Mouse (Mus musculus): ENCODE measurements around the gene Kank3. TPM values are rescaled to one million over a fixed set of nuclear protein-coding genes. Genes with fewer than 3 reads are reported as not detected.

Kank3 gene
- polyA plus RNA-seq, 1 experiment from 2014 or later, result 49.0 TPM

- no peak overlapping the region for H3K4me3 ChIP-seq (ENCODE audit: low read depth, low read length)
- no peak overlapping the region for H3K27ac ChIP-seq (ENCODE audit: low read length)
- WGBS, result 90% methylated on average over 5 of the region's 5 CpGs
These were observed 30.4 kb upstream of the Kank3 start for GRCm38 (mm10) chr17:33779967-33780295.

GRCm38 (mm10) chr17:33780431-33780830 lies 29.9 kb upstream of the Kank3 start:
- no peaks in the 10 kb centered on the region for H3K9me3 ChIP-seq (replicated peaks; ENCODE audit: control insufficient read depth, low read length, poor library complexity, severe bottlenecking)
- H3K4me1 ChIP-seq (ENCODE audit: control insufficient read depth, insufficient read depth, low read length), result peaks cover 12% of the 10 kb centered on the region; the same call in 1 of the 2 replicates
- 88% methylated on average over 5 of the region's 5 CpGs for WGBS
- H3K9ac ChIP-seq (ENCODE audit: low read depth, low read length), result no peak overlapping the region; the same call in 1 of the 2 replicates
- peak overlapping the region; percentile 95 for H3K4me2 ChIP-seq (ENCODE audit: low read length)
- H3K27me3 ChIP-seq (ENCODE audit: control insufficient read depth, insufficient read depth, low read depth, low read length), result no peaks in the 10 kb centered on the region
- H3K36me3 ChIP-seq (ENCODE audit: control insufficient read depth, insufficient read depth, low read length), result no peaks in the 10 kb centered on the region
- 0 out of 2 replicates have a peak overlapping the region, but pooled peaks have one; percentile 60 for H3K27ac ChIP-seq (ENCODE audit: low read length)
- peak overlapping the region; percentile 50 for H3K4me3 ChIP-seq (ENCODE audit: low read depth, low read length)
- no peak for ATAC-seq

More at GRCm38 (mm10) chr17:33779967-33780295, 30.4 kb upstream of the Kank3 start:
- peaks cover 12% of the 10 kb centered on the region; the same call in 1 of the 2 replicates for H3K4me1 ChIP-seq (ENCODE audit: control insufficient read depth, insufficient read depth, low read length)
- no peaks in the 10 kb centered on the region for H3K9me3 ChIP-seq (replicated peaks; ENCODE audit: control insufficient read depth, low read length, poor library complexity, severe bottlenecking)
- peak overlapping the region; percentile 95 for H3K4me2 ChIP-seq (ENCODE audit: low read length)
- no peaks in the 10 kb centered on the region for H3K36me3 ChIP-seq (ENCODE audit: control insufficient read depth, insufficient read depth, low read length)
- no peaks in the 10 kb centered on the region for H3K27me3 ChIP-seq (ENCODE audit: control insufficient read depth, insufficient read depth, low read depth, low read length)
- H3K9ac ChIP-seq (ENCODE audit: low read depth, low read length), result no peak overlapping the region
- no peak for ATAC-seq

GRCm38 (mm10) chr17:33781124-33781977 lies 29.0 kb upstream of the Kank3 start, which contains the start of gene Angptl4:
Angptl4 (minus strand) TSS chr17:33781830.
- Histone ChIP-seq H3K27ac (ENCODE audit: low read length) (peak within 1 kb of the TSS; percentile 60), H3K36me3 (ENCODE audit: control insufficient read depth, insufficient read depth, low read length) (no peaks in the 10 kb centered on the region), H3K9me3 (replicated peaks; ENCODE audit: control insufficient read depth, low read length, poor library complexity, severe bottlenecking) (no peaks in the 10 kb centered on the region), H3K27me3 (ENCODE audit: control insufficient read depth, insufficient read depth, low read depth, low read length) (no peaks in the 10 kb centered on the region), H3K4me3 (ENCODE audit: low read depth, low read length) (peak within 1 kb of the TSS; percentile 50), H3K9ac (ENCODE audit: low read depth, low read length) (peak within 1 kb of the TSS; percentile 67), H3K4me2 (ENCODE audit: low read length) (peak within 1 kb of the TSS; percentile 95), H3K4me1 (ENCODE audit: control insufficient read depth, insufficient read depth, low read length) (peaks cover 12% of the 10 kb centered on the region; the same call in 1 of the 2 replicates)
- WGBS, result 1% methylated on average over 50 of the region's 50 CpGs
- ATAC-seq, result peak; percentile 86

DNA sequence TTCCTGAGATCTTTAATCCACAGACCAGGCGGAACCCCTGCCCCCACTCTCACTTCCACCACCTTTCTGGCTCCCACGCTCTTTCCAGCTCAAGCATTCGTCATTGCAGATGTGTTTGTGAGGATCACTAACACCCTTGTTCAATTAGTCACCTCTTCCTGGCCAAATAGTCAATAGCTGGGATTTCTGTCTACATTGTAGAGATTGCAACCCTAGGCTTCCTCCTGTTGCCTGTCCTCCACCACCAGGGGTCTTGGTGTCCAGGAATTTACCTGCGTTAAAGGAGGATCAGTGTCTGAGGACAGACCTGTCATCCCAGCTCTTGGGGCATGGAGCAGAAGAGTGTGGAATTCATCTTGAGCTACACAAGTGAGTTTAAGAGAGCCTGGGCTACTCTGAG lies 28.3 kb upstream of the Kank3 start:
- no peak overlapping the region for H3K27ac ChIP-seq (ENCODE audit: low read length)
- peaks cover 12% of the 10 kb centered on the region; the same call in 1 of the 2 replicates for H3K4me1 ChIP-seq (ENCODE audit: control insufficient read depth, insufficient read depth, low read length)
- no peaks in the 10 kb centered on the region for H3K9me3 ChIP-seq (replicated peaks; ENCODE audit: control insufficient read depth, low read length, poor library complexity, severe bottlenecking)
- H3K4me3 ChIP-seq (ENCODE audit: low read depth, low read length), result peak overlapping the region; percentile 50; the same call in 1 of the 2 replicates
- no peaks in the 10 kb centered on the region for H3K36me3 ChIP-seq (ENCODE audit: control insufficient read depth, insufficient read depth, low read length)
- H3K27me3 ChIP-seq (ENCODE audit: control insufficient read depth, insufficient read depth, low read depth, low read length), result no peaks in the 10 kb centered on the region
- H3K4me2 ChIP-seq (ENCODE audit: low read length), result peak overlapping the region; percentile 95
- ATAC-seq, result no peak
- 40% methylated on average over 4 of the region's 4 CpGs for WGBS
- no peak overlapping the region for H3K9ac ChIP-seq (ENCODE audit: low read depth, low read length)

DNA sequence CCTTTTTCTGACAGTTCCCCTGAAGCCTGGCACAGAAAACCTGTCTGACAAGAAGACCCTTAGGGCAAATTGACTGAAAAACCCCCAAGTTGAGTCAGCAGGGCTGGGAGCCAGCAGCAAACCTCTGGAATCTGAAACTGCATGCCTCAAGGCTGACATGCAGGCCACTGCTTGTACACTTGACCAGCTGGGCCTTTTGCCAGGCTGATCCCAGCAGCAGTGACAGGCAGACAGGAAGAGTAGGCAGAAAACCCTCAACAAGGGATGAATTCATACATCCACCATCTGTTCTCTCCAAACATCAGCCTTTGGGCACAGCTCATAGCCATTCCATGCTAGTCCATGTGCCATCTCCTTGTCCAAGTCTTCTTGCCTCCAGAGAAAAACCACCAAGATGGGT lies 26.9 kb upstream of the Kank3 start:
- ATAC-seq, result no peak
- Histone ChIP-seq H3K9ac (ENCODE audit: low read depth, low read length) (no peak overlapping the region), H3K4me3 (ENCODE audit: low read depth, low read length) (no peak overlapping the region), H3K36me3 (ENCODE audit: control insufficient read depth, insufficient read depth, low read length) (no peaks in the 10 kb centered on the region), H3K9me3 (replicated peaks; ENCODE audit: control insufficient read depth, low read length, poor library complexity, severe bottlenecking) (no peaks in the 10 kb centered on the region), H3K4me1 (ENCODE audit: control insufficient read depth, insufficient read depth, low read length) (peaks cover 12% of the 10 kb centered on the region; the same call in 1 of the 2 replicates), H3K4me2 (ENCODE audit: low read length) (no peak overlapping the region), H3K27ac (ENCODE audit: low read length) (no peak overlapping the region), H3K27me3 (ENCODE audit: control insufficient read depth, insufficient read depth, low read depth, low read length) (no peaks in the 10 kb centered on the region)

GRCm38 (mm10) chr17:33784939-33785338 lies 25.4 kb upstream of the Kank3 start:
- Histone ChIP-seq H3K27ac (ENCODE audit: low read length) (no peak overlapping the region), H3K4me3 (ENCODE audit: low read depth, low read length) (no peak overlapping the region), H3K36me3 (ENCODE audit: control insufficient read depth, insufficient read depth, low read length) (no peaks in the 10 kb centered on the region), H3K27me3 (ENCODE audit: control insufficient read depth, insufficient read depth, low read depth, low read length) (no peaks in the 10 kb centered on the region), H3K9ac (ENCODE audit: low read depth, low read length) (no peak overlapping the region), H3K4me1 (ENCODE audit: control insufficient read depth, insufficient read depth, low read length) (peaks cover 12% of the 10 kb centered on the region; the same call in 1 of the 2 replicates), H3K4me2 (ENCODE audit: low read length) (no peak overlapping the region), H3K9me3 (replicated peaks; ENCODE audit: control insufficient read depth, low read length, poor library complexity, severe bottlenecking) (no peaks in the 10 kb centered on the region)
- 92% methylated on average over 2 of the region's 2 CpGs for WGBS
- ATAC-seq, result no peak

DNA sequence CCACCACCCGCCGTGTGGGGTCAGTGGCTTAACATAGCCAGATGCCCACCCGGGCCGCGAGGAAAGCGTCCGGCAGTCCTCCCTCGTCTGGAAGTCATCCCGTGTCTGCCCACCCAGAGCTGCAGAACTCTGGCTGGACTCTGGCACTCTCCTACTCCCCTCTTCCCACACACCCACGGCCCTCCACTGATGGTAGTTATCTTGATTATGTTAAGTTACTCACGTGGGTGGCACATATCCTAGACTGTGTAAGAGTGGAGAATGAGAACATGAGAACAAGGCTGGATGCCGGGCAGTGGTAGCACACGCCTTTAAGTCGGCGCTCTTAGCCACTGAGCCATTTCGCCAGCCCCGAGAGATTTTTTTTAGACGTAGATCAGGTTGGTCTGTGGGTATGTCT lies 23.9 kb upstream of the Kank3 start:
- no peaks in the 10 kb centered on the region for H3K36me3 ChIP-seq (ENCODE audit: control insufficient read depth, insufficient read depth, low read length)
- no peaks in the 10 kb centered on the region for H3K27me3 ChIP-seq (ENCODE audit: control insufficient read depth, insufficient read depth, low read depth, low read length)
- no peaks in the 10 kb centered on the region for H3K9me3 ChIP-seq (replicated peaks; ENCODE audit: control insufficient read depth, low read length, poor library complexity, severe bottlenecking)
- no peak overlapping the region for H3K9ac ChIP-seq (ENCODE audit: low read depth, low read length)
- ATAC-seq, result no peak
- peaks cover 5% of the 10 kb centered on the region; the same call in 1 of the 2 replicates for H3K4me1 ChIP-seq (ENCODE audit: control insufficient read depth, insufficient read depth, low read length)
- H3K4me2 ChIP-seq (ENCODE audit: low read length), result no peak overlapping the region
- no peak overlapping the region for H3K27ac ChIP-seq (ENCODE audit: low read length)
- no peak overlapping the region for H3K4me3 ChIP-seq (ENCODE audit: low read depth, low read length)
- 88% methylated on average over 18 of the region's 18 CpGs for WGBS

DNA sequence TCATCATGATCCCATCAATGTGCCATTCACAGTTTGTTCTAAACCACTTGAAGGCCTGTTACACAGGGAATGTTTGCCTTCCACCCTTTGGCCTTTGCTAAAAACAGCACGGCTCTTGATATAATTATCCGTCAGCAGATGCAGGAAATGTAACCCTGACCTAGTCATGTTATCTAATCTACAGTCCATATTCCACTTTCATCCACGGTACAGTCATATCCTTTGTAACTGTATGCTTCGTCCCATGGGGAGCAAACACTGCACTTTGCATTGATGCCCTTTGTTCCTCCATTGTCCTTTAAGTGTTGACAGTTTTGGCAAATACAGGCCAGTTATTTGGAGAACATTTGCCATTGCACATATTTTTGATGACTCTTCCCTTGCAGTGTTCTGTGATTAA lies 21.6 kb upstream of the Kank3 start:
- 83% methylated on average over 4 of the region's 4 CpGs for WGBS
- no peak for ATAC-seq
- Histone ChIP-seq H3K9ac (ENCODE audit: low read depth, low read length) (no peak overlapping the region), H3K4me2 (ENCODE audit: low read length) (no peak overlapping the region), H3K27ac (ENCODE audit: low read length) (no peak overlapping the region), H3K4me1 (ENCODE audit: control insufficient read depth, insufficient read depth, low read length) (no peaks in the 10 kb centered on the region), H3K9me3 (replicated peaks; ENCODE audit: control insufficient read depth, low read length, poor library complexity, severe bottlenecking) (no peaks in the 10 kb centered on the region), H3K27me3 (ENCODE audit: control insufficient read depth, insufficient read depth, low read depth, low read length) (no peaks in the 10 kb centered on the region), H3K36me3 (ENCODE audit: control insufficient read depth, insufficient read depth, low read length) (no peaks in the 10 kb centered on the region), H3K4me3 (ENCODE audit: low read depth, low read length) (no peak overlapping the region)

- Histone ChIP-seq H3K27ac (ENCODE audit: low read length) (no peak overlapping the region), H3K9me3 (replicated peaks; ENCODE audit: control insufficient read depth, low read length, poor library complexity, severe bottlenecking) (no peaks in the 10 kb centered on the region), H3K4me1 (ENCODE audit: control insufficient read depth, insufficient read depth, low read length) (no peaks in the 10 kb centered on the region), H3K27me3 (ENCODE audit: control insufficient read depth, insufficient read depth, low read depth, low read length) (no peaks in the 10 kb centered on the region), H3K4me3 (ENCODE audit: low read depth, low read length) (no peak overlapping the region), H3K36me3 (ENCODE audit: control insufficient read depth, insufficient read depth, low read length) (no peaks in the 10 kb centered on the region), H3K4me2 (ENCODE audit: low read length) (no peak overlapping the region), H3K9ac (ENCODE audit: low read depth, low read length) (no peak overlapping the region)
- no peak for ATAC-seq
- WGBS, result 50% methylated on average over 3 of the region's 3 CpGs
These were observed 12.0 kb upstream of the Kank3 start for GRCm38 (mm10) chr17:33798306-33798705.

Data from midbrain, embryonic 16.5 days (tissue).